ENCODE assay signal across 21 mouse cellular contexts in the genomic region with DNA sequence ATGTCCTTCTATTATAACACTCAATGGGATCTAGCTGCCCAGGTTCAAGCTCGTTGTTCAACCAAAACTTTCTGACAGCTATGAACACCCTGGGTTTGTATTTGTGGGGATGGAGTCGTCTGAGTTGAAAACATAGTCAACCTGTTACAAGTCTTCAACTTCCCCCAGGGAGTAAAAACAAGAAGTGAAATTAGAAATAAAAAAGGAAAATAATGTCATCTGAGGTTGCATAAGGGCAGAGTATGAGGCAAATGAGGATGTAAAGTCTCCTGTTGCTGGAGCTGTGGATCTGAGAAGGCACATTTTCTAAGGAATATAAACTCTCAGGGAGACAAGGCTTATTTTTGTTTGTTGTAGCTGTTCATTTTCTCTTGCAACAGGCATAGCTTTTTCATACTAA. TPM values are rescaled to one million over a fixed set of nuclear protein-coding genes. Genes with fewer than 3 reads are reported as not detected.
"Had no signal": no experiment of that assay in that cellular context is flagged by ENCODE, and none has a peak within 500 bp of the region (broad histone marks: within the 10 kb centered on the region; RNA-seq: fewer than 3 reads in every experiment).

No protein-coding gene starts in this region.

- DNase-seq: liver, postnatal 0 days; lung, adult 2 months; lung, postnatal 14 days; lung, postnatal 36 days; right cerebral cortex, postnatal 14 days; thymus, adult 2 months; thymus, postnatal 25 days; thymus, postnatal 4 days had no signal

- H3K27me3 ChIP-seq: lung, embryonic 15.5 days; megakaryocyte, embryonic 14.5 days; midbrain, embryonic 13.5 days; midbrain, embryonic 15.5 days; neural tube, embryonic 12.5 days; stomach, embryonic 15.5 days had no signal

- H3K9me3 ChIP-seq: lung, embryonic 15.5 days; megakaryocyte, embryonic 14.5 days; midbrain, embryonic 13.5 days; midbrain, embryonic 15.5 days; neural tube, embryonic 12.5 days; stomach, embryonic 15.5 days had no signal

- H3K4me3 ChIP-seq: lung, embryonic 15.5 days; megakaryocyte, embryonic 14.5 days; midbrain, embryonic 13.5 days; midbrain, embryonic 15.5 days; neural tube, embryonic 12.5 days; stomach, embryonic 15.5 days had no signal

- H3K9ac ChIP-seq: liver, postnatal 0 days; lung, embryonic 15.5 days; midbrain, embryonic 13.5 days; midbrain, embryonic 15.5 days; neural tube, embryonic 12.5 days; stomach, embryonic 15.5 days had no signal

- H3K4me1 ChIP-seq: lung, embryonic 15.5 days; megakaryocyte, embryonic 14.5 days; midbrain, embryonic 13.5 days; midbrain, embryonic 15.5 days; neural tube, embryonic 12.5 days; stomach, embryonic 15.5 days had no signal

- H3K36me3 ChIP-seq: lung, embryonic 15.5 days; midbrain, embryonic 13.5 days; midbrain, embryonic 15.5 days; neural tube, embryonic 12.5 days; stomach, embryonic 15.5 days had no signal

- ATAC-seq: liver, postnatal 0 days; lung, postnatal 0 days; midbrain, embryonic 13.5 days; midbrain, embryonic 15.5 days had no signal

- H3K27ac ChIP-seq: lung, embryonic 15.5 days; macrophage; midbrain, embryonic 13.5 days; midbrain, embryonic 15.5 days; neural tube, embryonic 12.5 days; stomach, embryonic 15.5 days; stomach, postnatal 0 days had no signal

- H3K4me2 ChIP-seq: lung, embryonic 15.5 days; midbrain, embryonic 11.5 days; midbrain, embryonic 13.5 days; midbrain, embryonic 15.5 days; neural tube, embryonic 12.5 days; stomach, embryonic 15.5 days had no signal

RNA-seq across cellular contexts. Expression of a gene that starts 17.9 kb away (rescaled TPM):
- total RNA-seq: monocyte, adult 5-6 weeks; neutrophil, adult 5-6 weeks had no signal
- polyA plus RNA-seq: liver, postnatal 0 days; lung, adult 2 months; lung, postnatal 0 days; spleen, adult 2 months had no signal
